ENCODE assay signal across 8 mouse cellular contexts in genomic region chr15:32730839-32731238, GRCm38 (mm10).
A peak's percentile ranks its signal among the peaks of the same experiment; 100 is the strongest.
DNase-seq lines count a peak whose midpoint lies in the region; ATAC-seq and TF ChIP-seq lines count a peak whose summit lies in the region.

No protein-coding gene starts in this region.

- H3K27me3 ChIP-seq in hindbrain, embryonic 10.5 days (ENCODE audit: insufficient read depth, poor library complexity, severe bottlenecking), result no peaks in the 10 kb centered on the region
- no peaks in the 10 kb centered on the region for H3K27me3 ChIP-seq in hindbrain, embryonic 12.5 days
- H3K27me3 ChIP-seq in hindbrain, postnatal 0 days (ENCODE audit: insufficient read depth, low read length), result no peaks in the 10 kb centered on the region
- no peaks in the 10 kb centered on the region for H3K27me3 ChIP-seq in limb, embryonic 11.5 days (ENCODE audit: control insufficient read depth, insufficient read depth, low read length)

- peak; percentile 84 for TF ChIP-seq CTCF in hindbrain, postnatal 0 days (IDR thresholded peaks at IDR 0.05; ENCODE audit: low read depth)

- DNase-seq in hindbrain, embryonic 10.5 days (ENCODE audit: low spot score), result peak; percentile 28
- peak; percentile 30 to 77 for DNase-seq in adrenal gland, adult (ENCODE audit: inconsistent age in 2 of 2, low spot score in 1 of 2)
- peak; percentile 12 for DNase-seq in embryo, embryonic 9.5 days (ENCODE audit: extremely low spot score)
- peak; percentile 75 for DNase-seq in hindbrain, postnatal 0 days (ENCODE audit: low spot score)
- peak; percentile 33 for DNase-seq in limb, embryonic 11.5 days (ENCODE audit: low spot score)
- peak; percentile 8 to 34 for DNase-seq in right cerebral cortex, postnatal 36 days (ENCODE audit: low spot score in 2 of 2)
- no peak for DNase-seq in spleen, postnatal 36 days (ENCODE audit: low spot score in 2 of 2)

- no peak overlapping the region for H3K4me2 ChIP-seq in hindbrain, embryonic 12.5 days (replicated peaks)
- no peak overlapping the region for H3K4me2 ChIP-seq in hindbrain, postnatal 0 days (ENCODE audit: low read depth, low read length)
- H3K4me2 ChIP-seq in limb, embryonic 11.5 days (ENCODE audit: low read depth, severe bottlenecking), result no peak overlapping the region

- no peaks in the 10 kb centered on the region for H3K36me3 ChIP-seq in hindbrain, embryonic 10.5 days
- H3K36me3 ChIP-seq in hindbrain, embryonic 12.5 days, result no peaks in the 10 kb centered on the region
- H3K36me3 ChIP-seq in hindbrain, postnatal 0 days (ENCODE audit: insufficient read depth, low read length), result no peaks in the 10 kb centered on the region
- no peaks in the 10 kb centered on the region for H3K36me3 ChIP-seq in limb, embryonic 11.5 days (ENCODE audit: control insufficient read depth, insufficient read depth, low read length)

- no peak overlapping the region for H3K4me3 ChIP-seq in hindbrain, embryonic 10.5 days
- no peak overlapping the region for H3K4me3 ChIP-seq in hindbrain, embryonic 12.5 days
- no peak overlapping the region for H3K4me3 ChIP-seq in hindbrain, postnatal 0 days (ENCODE audit: low read length)
- no peak overlapping the region for H3K4me3 ChIP-seq in limb, embryonic 11.5 days (ENCODE audit: low read depth, low read length)

- no peaks in the 10 kb centered on the region for H3K9me3 ChIP-seq in hindbrain, embryonic 10.5 days
- no peaks in the 10 kb centered on the region for H3K9me3 ChIP-seq in hindbrain, embryonic 12.5 days (replicated peaks)
- no peaks in the 10 kb centered on the region for H3K9me3 ChIP-seq in hindbrain, postnatal 0 days (ENCODE audit: low read length)
- H3K9me3 ChIP-seq in limb, embryonic 11.5 days (ENCODE audit: control insufficient read depth, low read length), result no peaks in the 10 kb centered on the region

- H3K27ac ChIP-seq in hindbrain, embryonic 10.5 days, result no peak overlapping the region
- H3K27ac ChIP-seq in hindbrain, embryonic 12.5 days, result no peak overlapping the region
- H3K27ac ChIP-seq in hindbrain, postnatal 0 days, result no peak overlapping the region
- H3K27ac ChIP-seq in limb, embryonic 11.5 days (replicated peaks; ENCODE audit: low read depth, low read length), result no peak overlapping the region

- WGBS in hindbrain, embryonic 10.5 days, result 37% methylated on average over 3 of the region's 3 CpGs
- 44% methylated on average over 3 of the region's 3 CpGs for WGBS in hindbrain, embryonic 12.5 days
- 30% methylated on average over 3 of the region's 3 CpGs for WGBS in hindbrain, postnatal 0 days
- WGBS in limb, embryonic 11.5 days, result 40% methylated on average over 3 of the region's 3 CpGs

- H3K4me1 ChIP-seq in hindbrain, embryonic 10.5 days (replicated peaks), result peaks cover 8% of the 10 kb centered on the region; the same call in 1 of the 2 replicates
- H3K4me1 ChIP-seq in hindbrain, embryonic 12.5 days, result no peaks in the 10 kb centered on the region
- H3K4me1 ChIP-seq in hindbrain, postnatal 0 days (ENCODE audit: insufficient read depth, low read length), result no peaks in the 10 kb centered on the region
- no peaks in the 10 kb centered on the region for H3K4me1 ChIP-seq in limb, embryonic 11.5 days (ENCODE audit: control insufficient read depth, insufficient read depth, low read length)

- no peak overlapping the region for H3K9ac ChIP-seq in hindbrain, embryonic 12.5 days
- H3K9ac ChIP-seq in hindbrain, postnatal 0 days (replicated peaks; ENCODE audit: low read length), result no peak overlapping the region
- H3K9ac ChIP-seq in limb, embryonic 11.5 days (ENCODE audit: low read length), result no peak overlapping the region

- ATAC-seq in hindbrain, embryonic 12.5 days (ENCODE audit: low FRiP score), result no peak
- ATAC-seq in hindbrain, postnatal 0 days, result peak; percentile 72; the same call in 1 of the 2 replicates
- no peak for ATAC-seq in limb, embryonic 11.5 days (ENCODE audit: insufficient number of reproducible peaks, low FRiP score, low TSS enrichment, low read depth)

Comparison
In these comparisons a context has a peak if more than half of its experiments do, and no peak if none do; other contexts are left out.
1. DNase-seq: peak in hindbrain, embryonic 10.5 days (single experiment), adrenal gland, adult (2 of 2), embryo, embryonic 9.5 days (single experiment), hindbrain, postnatal 0 days (single experiment), limb, embryonic 11.5 days (single experiment) and right cerebral cortex, postnatal 36 days (2 of 2); none in spleen, postnatal 36 days (0 of 2).